Mouse (Mus musculus) embryo, embryonic 11 days (tissue): ENCODE data around the gene Stpg2.
"Not testable (repeated sequence)": the region's sequence is repeated elsewhere in the genome, so short reads cannot be mapped to it uniquely, and the experiment has no call there.

ENCODE experiments used
- DNase-seq: peaks from one replicate; pipeline ENCODE4 v3.0.0-alpha.2; 2015

Stpg2 gene

DNA sequence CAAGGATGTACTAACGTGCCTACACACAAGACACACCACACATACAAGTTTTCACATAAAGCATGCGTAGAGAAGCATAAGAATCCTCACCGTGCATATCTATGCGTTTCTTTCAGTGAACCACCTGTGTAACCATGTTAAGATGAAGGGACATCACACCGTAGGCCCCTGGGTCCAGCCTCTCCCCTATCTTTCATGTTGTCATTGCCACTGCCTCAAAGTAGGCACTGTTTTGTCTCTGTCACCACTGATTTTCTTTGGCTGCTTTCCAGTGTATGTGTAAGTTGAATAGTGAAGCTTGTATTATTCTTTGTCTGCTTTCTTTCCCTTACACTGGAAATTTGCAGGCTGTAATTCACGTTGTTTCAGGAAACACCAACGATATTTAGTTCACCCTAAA is 236.7 kb downstream of the Stpg2 start:
- DNase-seq: no peak

DNA sequence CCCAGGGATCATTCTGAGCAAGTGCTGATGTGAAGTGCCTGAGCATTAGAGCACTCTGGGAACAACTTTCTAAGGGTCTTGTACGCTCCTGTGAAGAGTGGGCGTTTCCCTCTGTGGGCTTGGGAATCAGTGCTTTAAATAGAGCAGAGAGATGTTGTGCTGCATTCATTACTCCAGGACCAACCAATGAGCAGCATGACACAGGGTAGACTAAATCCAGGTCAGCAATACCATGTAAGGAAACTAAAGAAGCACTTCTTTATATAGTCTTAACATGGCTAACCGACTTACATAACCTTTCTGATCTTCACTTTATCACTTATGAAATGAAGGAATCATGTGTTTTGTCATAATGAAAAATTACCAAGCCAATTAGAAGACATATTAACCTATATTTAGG is 290.4 kb downstream of the Stpg2 start:
- no peak for DNase-seq

DNA sequence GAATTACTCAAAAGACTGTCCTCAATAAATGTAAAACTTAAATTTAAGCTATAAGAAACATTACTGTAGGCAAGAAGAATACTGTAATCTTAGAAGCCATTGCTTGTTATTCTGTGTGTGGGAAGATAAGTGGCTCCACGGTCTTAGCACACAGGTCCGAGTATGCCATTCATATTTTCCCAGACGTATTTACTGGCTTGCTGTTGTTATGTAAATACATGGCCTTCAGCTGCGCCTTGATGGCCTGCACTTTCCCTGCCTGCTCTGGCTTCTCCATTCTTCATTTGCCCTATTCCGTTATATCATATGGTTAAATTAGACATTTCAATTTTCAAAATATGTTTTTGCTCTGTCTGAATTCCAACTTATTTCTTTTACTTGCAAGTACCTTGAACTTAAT is 296.7 kb downstream of the Stpg2 start:
- no peak for DNase-seq

DNA sequence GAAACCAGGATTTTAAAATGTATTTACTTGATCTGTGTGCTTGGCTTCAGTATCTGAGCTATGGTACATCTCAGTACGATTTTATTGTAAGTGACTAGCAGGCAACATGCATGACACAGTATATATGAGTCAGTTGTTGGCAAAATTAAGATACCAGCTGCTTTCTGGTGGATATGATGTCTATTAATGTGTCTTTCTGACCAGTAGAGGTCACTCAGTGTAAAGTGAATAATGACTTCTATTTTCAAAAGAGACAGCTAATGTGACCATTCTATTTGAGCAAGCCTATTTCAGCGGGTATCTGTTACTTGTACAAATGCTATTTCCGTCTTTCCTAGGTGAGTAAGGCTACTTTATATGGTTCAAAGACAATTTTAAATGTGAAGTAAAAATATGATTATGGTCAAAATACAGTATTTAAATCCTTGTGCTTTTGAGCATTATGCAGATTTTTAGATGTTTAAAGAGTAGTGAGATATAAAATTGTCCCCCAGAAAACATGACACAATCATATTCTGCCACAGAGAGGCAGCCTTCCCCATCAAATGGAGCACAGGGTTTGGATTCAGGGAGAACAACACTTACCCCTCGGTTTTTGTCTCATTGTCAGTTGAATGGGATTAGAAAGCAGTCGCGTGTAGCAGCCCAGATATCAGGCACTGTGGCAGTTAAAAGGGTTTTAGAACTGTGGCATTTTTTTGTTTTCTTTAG is 303.9 kb downstream of the Stpg2 start:
- DNase-seq: peak; percentile 41

DNA sequence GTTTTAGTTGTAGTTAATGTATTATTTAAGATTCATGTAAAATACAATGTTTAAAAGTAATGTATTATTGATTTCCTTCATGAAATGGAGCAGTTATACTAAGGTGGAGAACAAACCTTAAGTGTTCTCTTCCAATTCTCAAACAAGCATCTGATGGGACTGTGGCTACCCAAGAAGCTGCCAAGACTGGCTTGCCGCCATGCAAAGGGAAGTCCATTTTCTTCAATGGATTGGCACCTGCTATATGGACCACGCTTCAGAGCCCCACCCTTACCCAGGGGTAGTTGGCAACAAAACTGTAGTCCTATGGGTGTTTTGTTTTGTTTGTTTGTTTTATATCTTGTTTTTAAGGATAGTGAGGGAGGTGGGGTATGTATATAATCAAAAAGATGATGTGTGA is 373.0 kb downstream of the Stpg2 start:
- no peak for DNase-seq

DNA sequence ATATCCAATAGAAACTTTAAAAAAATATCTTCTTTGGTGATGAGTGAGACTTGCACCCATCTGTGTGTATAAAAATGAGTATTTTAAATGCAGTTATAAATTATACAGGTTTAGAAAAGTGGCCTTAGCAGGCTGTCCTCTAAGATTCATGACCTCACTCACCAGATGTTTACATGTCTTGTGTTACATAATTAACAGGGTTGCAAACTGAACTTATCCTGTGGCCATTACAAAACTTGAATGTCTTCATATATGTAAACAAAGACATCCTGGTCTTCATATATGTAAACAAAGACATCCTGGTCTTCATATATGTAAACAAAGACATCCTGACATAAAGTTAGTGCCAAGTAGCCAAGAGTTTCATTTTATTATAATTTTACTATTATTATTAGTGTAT is 375.8 kb downstream of the Stpg2 start:
- no peak for DNase-seq

DNA sequence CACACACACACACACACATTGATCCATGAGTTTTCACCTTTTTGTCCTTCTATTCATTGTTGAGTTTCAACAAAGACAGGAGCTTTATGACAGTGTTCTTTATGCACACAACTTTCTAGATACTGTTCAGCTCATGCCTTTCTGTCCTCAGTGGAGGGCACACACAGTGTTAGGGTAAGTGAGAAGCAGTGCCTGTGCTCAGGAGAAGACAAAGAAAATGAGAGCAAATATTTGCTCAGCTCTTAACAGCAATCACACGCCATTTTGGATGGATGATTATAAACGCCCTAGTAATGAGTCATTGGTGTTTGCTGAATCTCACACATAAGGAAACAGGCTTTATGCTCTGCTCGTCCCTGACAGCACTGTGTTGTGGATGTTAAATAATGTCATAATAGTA is 394.0 kb downstream of the Stpg2 start:
- DNase-seq: no peak

DNA sequence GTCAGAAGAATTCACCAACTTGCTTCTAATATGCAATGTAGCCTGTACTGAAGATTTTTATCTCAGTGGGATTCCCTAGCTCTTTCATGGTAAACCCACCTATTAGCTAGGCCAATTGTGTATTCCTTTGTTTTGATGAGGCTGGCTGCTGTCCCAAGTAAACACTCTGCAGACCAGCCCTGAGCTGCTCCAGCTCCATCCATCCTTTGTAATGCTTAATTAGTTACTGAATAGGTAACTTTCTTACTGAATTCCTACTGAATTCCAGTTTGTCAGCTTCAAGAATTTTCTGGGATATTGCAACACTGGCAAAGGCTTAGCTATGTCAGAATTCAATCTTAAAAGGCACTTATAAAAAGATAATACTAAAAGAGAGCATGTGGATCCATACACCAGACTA is 402.8 kb downstream of the Stpg2 start:
- not testable (repeated sequence) for DNase-seq

DNA sequence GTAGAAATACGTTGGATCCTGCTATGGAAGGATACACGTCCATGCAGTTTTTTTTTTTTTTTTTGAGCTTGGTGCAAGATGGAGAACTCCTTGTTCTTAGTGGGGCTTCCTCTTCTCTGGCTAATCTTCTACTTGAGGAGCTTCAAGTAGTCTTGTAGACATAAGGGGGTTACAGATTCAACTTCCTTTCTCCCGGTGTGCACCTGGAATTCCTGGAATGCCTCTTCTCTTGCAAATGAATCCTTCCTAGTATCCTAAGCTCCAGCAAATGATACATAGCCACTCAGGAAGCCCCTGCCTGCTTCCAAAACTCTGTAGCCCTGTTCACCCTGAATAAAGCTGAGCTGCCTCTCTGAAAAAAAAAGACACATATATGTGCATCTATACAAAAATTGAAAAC is 409.1 kb downstream of the Stpg2 start:
- DNase-seq: no peak

DNA sequence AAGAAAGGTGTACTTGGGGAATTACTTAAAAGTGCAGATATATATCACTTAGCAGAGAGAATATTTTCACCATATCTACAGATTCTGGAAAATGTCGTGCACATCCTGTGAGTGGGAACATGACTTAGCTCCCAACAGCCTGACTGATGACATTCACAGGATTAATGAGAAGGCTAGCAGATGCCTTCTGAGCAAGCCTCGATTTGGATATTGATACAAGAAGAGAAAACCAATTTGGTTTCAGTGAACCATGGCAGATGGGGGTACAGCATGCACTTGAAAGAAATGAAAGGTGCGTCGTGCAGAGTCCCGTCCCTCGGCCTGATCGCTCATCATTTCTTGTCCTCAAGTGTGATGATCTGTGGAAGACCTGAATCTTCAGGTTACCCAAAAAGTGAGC is 410.3 kb downstream of the Stpg2 start:
- DNase-seq: no peak

DNA sequence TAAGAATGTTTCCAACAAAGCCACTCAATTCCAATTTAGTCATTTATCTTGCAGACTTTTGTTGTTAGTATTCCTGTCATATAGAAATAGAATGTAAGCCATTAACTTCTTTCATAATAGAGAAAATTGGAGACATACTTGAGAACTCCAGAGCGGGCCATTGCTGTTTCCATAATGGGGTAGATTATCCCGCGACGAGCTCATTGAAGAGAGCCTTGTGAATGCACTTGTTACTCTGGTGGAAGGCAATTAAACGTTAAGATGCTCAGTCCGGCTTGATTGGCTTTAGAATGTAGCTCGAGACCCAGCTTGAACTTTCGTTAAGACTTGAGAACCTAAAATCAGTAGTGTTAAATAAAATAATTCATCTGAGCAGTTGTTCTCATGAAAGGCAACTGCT is 432.4 kb downstream of the Stpg2 start:
- DNase-seq: no peak

DNA sequence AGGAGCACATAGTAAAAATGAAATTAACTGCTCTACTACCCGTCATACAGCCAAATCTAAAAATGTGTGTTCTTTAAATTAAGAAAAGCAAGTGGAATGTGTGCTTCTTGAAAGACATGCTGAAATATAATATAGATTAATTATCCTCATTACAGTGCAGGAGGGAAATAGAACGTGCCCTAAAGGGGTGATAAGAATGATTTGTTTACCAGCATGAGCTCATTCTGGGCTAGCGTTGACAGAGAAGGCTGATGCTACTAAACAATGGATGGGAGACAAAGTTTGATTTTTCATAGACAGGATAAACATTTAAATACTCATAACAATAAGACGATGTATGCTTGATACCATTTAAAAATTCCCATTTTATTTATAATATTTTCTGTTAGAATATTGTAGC is 446.0 kb downstream of the Stpg2 start:
- no peak for DNase-seq

DNA sequence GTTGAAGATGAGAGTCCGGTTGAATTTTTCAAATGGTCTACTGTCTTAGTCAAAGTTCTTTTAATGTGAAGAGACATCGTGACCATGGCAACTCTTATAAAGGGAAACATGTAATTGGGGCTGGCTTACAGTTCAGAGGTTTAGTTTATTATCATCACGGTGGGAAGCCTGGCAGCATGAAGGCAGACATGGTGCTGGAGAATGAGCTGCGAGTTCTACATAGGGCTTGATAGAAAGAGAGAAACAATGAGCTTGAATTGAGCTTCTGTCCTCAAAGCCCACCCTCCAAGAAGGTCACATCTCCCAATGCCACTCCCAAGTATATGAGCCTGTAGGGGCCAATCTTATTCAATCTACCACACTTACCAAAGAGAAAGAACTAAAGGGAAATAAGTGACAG is 453.9 kb downstream of the Stpg2 start:
- no peak for DNase-seq

DNA sequence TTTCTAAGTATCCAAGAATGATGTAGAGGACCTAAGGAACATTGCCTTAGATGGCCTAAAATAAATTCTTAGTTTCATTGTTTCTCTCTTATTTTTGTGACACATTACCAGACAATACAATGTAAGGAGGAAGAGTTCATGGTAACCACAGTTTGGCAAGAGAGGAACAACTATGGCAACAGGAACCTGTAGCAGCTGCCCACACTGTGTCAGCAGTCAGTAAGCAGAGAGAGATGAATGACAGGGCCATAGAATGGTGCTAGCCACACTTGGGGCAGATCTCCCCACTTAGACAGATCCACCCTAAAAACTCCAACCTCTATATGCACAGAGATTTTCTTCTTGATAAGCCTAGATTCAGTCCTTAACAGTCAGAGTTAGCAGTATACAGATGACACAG is 456.7 kb downstream of the Stpg2 start:
- DNase-seq: no peak

DNA sequence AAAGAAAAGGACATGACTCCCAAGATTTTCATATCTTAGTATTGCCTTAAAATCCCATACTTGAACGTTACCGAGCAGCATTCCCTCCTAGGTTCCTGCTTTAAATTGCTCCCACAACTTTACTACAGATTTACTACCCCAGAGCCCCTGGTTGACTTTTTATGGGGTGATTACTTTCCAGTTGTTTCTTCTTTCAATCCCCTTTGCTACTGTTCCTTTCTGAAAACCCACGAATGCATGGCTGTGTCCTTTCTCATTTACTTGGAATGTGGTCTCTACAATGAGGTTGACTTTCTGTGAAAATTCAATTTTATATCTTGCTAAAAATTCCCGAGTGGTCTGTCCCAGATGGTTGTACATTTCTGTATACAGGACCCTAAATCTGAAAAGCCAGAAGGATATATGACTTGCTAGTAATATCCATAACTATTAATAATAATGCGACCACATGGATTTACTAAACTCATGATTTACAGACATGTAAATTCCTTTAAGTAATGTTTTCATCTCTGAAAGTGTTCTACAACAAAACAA is 458.3 kb downstream of the Stpg2 start:
- DNase-seq: no peak

DNA sequence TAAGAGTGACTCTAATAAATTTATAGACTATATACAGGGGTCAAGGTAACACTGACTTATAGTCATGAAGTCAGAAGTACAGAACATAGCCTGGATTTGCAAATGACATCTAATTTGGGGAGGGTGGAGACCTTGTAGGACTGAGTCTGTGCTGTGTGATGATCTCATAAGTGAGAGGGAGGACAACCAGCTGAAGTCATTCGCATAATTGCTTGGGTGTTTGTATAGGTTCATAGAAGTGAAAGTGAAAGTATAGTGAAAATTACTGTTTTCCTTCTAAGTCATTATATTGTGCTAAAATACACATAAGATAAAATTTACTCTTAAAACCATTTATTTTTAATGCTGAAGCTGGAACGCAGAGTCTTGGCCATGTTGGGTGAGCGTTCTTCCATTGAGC is 459.6 kb downstream of the Stpg2 start:
- DNase-seq: no peak

DNA sequence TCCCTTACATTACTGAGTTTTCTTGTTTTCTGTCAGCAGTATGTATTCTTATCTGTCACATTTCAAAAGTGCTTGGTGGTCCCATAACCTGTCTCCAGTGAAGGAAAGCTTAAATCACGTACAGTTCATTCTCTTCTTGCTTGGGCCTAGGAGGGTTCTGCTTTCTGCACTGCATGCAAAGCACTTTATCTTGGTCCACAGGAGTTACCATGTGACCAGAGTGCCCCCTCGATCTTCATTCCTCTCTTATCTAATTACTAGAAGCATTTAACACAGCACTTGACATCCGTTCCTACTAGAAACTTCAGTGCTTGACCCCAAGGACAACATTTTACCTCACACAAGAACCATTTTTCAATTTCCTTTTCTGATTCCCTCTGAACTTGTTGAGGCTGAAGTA is 470.7 kb downstream of the Stpg2 start:
- no peak for DNase-seq

DNA sequence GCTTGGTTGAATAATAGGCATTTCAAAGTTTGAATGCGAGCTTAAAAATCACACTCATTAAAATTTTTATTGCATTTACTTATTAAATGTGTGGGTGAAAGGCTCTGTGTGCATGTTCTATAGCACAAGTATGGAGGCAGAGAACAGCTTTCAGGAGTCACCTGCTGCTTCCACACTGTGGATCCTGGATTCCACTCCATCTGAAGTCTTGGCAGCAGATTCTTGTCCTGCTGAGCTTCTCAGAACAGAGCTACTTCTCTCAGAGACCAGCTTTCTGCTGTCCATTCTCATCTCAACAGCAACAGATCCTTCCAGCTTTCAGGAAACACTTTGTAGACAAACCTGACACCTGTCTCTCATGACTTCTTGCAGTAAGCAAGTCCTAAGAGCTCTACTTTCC is 471.2 kb downstream of the Stpg2 start:
- no peak for DNase-seq

DNA sequence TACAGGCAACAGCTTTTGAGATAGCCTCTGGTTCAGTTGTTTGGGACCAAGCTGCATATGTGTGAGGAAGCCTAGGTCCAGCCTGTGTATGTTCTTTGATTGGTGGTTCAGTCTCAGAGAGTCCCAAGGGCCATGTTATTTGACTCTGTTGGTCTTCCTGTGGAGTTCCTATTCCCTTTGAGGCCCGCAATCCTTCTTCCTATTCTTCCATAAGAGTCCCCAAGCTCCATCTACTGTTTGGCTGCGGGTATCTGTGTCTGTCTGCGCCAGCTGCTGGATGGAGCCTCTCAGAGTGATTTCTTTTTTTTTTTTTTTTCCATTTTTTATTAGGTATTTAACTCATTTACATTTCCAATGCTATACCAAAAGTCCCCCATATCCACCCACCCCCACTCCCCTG is 498.7 kb downstream of the Stpg2 start:
- DNase-seq: not testable (repeated sequence)

DNA sequence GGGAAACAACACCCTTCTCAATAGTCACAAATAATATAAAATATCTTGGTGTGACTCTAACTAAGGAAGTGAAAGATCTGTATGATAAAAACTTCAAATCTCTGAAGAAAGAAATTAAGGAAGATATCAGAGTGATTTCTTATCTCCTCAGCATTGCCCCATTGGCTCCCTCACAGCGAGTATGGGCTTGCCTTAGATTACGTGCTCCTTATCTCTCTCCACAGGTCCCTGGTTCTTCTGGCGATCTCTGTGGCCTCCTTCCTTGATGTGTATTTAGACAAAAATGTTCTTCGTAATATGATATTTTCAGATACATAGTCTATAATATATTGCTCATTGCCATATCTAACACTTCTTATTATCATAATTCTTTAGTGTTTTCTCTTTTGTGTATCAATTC is 501.9 kb downstream of the Stpg2 start:
- not testable (repeated sequence) for DNase-seq

DNA sequence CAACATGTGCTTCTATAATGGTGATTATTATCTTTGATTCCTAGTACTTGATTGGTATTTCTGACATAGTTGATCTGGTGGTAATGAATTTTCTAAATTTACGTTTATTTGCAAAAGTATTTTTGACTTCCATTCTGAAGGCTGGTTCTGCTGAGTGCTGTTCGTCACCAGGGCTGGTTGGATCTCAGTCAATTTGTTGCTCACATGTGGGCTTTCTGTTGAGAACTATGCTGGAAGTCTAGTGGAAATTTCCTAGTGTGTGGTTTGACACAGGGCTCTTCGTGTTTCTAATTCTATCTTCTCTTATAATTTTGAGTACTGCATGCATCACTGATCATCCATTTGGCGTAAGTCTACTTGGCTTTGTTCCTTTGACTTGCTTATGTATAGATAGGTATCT is 504.3 kb downstream of the Stpg2 start:
- no peak for DNase-seq

DNA sequence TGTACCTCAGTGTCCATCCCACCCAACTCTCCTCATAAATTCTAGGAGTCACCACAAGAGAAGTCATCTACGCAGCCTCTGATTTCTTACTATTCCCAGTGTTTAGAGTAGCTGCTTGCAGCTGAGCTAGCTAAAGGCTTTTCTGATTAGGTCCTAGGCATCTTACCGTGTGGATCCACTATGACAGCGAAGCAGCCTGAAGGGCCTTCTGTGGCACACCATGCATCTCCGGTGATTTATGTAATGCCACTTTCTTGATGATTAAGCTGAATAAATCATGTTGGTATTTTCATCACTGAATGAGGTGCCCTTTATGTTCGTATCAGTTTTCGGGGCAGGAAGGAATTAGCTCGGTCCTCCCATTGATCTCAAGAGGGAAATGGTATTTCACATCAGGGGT is 523.3 kb downstream of the Stpg2 start:
- peak; percentile 2 for DNase-seq

DNA sequence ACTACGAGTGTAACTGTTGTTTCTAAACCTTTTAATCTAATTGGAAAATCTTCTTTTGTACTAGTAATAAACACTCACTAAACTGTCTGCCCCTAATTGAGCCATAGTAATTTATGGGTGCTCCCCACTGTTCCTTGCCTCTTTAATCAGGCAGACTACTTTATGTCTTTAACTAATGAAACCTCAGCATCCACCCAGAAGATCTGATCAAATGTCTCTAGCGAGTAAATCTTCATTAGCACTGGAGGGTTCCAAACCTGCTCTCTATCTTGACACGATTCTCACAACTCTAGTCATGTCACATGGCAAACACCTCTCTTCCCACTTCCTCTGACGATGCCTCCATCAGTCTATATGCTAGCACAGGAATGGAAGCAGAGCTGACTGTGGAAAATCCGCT is 523.8 kb downstream of the Stpg2 start:
- peak; percentile 6 for DNase-seq

DNA sequence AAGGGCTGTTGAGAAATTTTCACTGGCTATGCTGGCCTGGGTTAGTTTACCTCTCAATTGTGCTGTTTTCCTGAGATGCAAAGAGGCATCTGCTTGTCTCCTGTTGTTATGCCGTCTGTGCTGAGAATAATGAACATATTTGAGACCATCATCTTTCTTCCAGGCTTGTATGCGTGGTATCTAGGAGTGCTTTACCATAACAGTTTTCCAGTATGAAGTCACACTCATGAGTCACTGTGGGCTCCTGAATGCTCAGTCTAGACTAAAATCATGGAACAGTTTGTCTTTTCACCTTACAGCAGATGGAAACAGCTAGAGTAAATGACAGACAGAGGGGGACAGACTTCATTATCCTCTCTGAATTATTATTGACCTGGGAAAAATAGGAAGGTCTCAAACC is 527.7 kb downstream of the Stpg2 start:
- no peak for DNase-seq

DNA sequence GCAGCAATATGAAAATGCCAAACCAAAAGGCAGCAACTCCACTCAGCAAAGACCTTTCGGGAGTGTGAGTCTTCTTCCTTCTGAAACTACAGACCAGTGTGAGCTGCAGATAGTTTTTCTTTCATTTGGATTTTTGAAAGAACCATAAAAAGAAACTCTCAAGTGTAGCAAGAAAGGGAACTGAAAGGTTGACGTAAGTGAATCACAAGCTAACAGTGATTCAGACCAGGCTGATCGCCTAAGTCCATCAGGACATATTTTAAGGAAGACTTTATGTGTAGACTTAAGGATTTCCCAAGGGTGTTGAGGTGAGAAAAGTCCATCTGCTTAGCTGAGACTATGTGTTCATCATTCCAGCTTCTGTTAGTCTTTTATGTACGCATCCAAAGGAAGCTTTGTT is 533.9 kb downstream of the Stpg2 start:
- DNase-seq: no peak
